Comparison of ENCODE assay signal across 23 mouse cellular contexts in the genomic region with DNA sequence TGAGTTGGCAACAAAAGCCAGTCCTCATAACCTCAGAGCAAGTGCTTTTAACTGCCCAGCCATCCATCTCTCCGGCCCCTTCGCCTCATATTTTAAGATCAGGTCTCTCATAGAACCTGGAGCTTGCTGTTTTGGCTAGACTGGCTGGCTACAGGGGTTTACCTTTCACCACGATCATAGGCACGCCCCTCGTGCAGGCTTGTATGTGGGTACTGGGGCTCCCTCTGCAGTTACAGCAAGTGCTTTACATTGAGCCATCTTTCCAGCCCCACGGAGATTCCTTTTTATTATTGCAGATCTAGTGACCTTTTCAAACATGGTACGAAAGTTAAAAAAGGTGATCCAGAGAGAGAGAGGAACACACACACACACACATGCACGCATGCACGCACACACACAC. TPM values are rescaled to one million over a fixed set of nuclear protein-coding genes. Genes with fewer than 3 reads are reported as not detected.
DNase-seq lines count a peak whose midpoint lies in the region; ATAC-seq and TF ChIP-seq lines count a peak whose summit lies in the region.
"Had no signal": no experiment of that assay in that cellular context is flagged by ENCODE, and none has a peak within 500 bp of the region (broad histone marks: within the 10 kb centered on the region; RNA-seq: fewer than 3 reads in every experiment).

No protein-coding gene starts in this region.

- ATAC-seq in forebrain, postnatal 0 days = no peak
- no peak for ATAC-seq in kidney, postnatal 0 days (replicated peaks; ENCODE audit: low FRiP score, low read depth)
- ATAC-seq in neural tube, embryonic 11.5 days (ENCODE audit: insufficient read depth, low FRiP score, low TSS enrichment) = no peak
- ATAC-seq in kidney, embryonic 15.5 days (replicated peaks; ENCODE audit: low FRiP score) = no peak
- ATAC-seq: forebrain, embryonic 13.5 days had no signal

- H3K4me2 ChIP-seq in forebrain, postnatal 0 days (ENCODE audit: low read depth) = no peak overlapping the region
- H3K4me2 ChIP-seq in kidney, postnatal 0 days (ENCODE audit: low read length) = no peak overlapping the region
- no peak overlapping the region for H3K4me2 ChIP-seq in neural tube, embryonic 11.5 days (ENCODE audit: low read depth)
- no peak overlapping the region for H3K4me2 ChIP-seq in kidney, embryonic 15.5 days
- H3K4me2 ChIP-seq: forebrain, embryonic 13.5 days; heart, embryonic 13.5 days; liver, embryonic 13.5 days; midbrain, embryonic 11.5 days had no signal

- no peak for DNase-seq in forebrain, postnatal 0 days
- no peak for DNase-seq in forebrain, embryonic 10.5 days (ENCODE audit: extremely low spot score, low spot score)
- no peak for DNase-seq in kidney, postnatal 0 days (ENCODE audit: low spot score)
- DNase-seq in kidney, adult 18-20 months = no peak
- peak; percentile 37 for DNase-seq in neural tube, embryonic 11.5 days (ENCODE audit: low spot score)
- no peak for DNase-seq in neural tube, embryonic 10.5 days (ENCODE audit: extremely low spot score, low spot score)
- DNase-seq: adrenal gland, postnatal 36 days; cerebellum, adult 8-10 months; heart, postnatal 4 days; kidney, adult 8-10 months; layer of hippocampus, postnatal 36 days; liver, embryonic 13.5 days; lung, postnatal 36 days; retina, postnatal 1 day; thymus, postnatal 36 days had no signal

- H3K4me3 ChIP-seq in forebrain, postnatal 0 days (ENCODE audit: low read depth, low read length) = no peak overlapping the region
- no peak overlapping the region for H3K4me3 ChIP-seq in forebrain, embryonic 10.5 days
- no peak overlapping the region for H3K4me3 ChIP-seq in kidney, postnatal 0 days (replicated peaks; ENCODE audit: low read depth, low read length)
- no peak overlapping the region for H3K4me3 ChIP-seq in neural tube, embryonic 11.5 days (ENCODE audit: low read depth, low read length)
- H3K4me3 ChIP-seq in kidney, embryonic 15.5 days (replicated peaks) = no peak overlapping the region
- H3K4me3 ChIP-seq: forebrain, embryonic 13.5 days; heart, embryonic 13.5 days; liver, embryonic 13.5 days had no signal

- no peaks in the 10 kb centered on the region for H3K4me1 ChIP-seq in forebrain, postnatal 0 days (ENCODE audit: insufficient read depth)
- peaks cover 31% of the 10 kb centered on the region for H3K4me1 ChIP-seq in forebrain, embryonic 10.5 days
- no peaks in the 10 kb centered on the region for H3K4me1 ChIP-seq in kidney, postnatal 0 days (replicated peaks; ENCODE audit: insufficient read depth, low read length)
- H3K4me1 ChIP-seq in neural tube, embryonic 11.5 days (ENCODE audit: control insufficient read depth, insufficient read depth, low read length) = no peaks in the 10 kb centered on the region
- H3K4me1 ChIP-seq in kidney, embryonic 15.5 days = peaks cover 18% of the 10 kb centered on the region
- H3K4me1 ChIP-seq: forebrain, embryonic 13.5 days had no signal

- H3K27ac ChIP-seq in forebrain, postnatal 0 days (ENCODE audit: low read depth, low read length) = no peak overlapping the region
- H3K27ac ChIP-seq in forebrain, embryonic 10.5 days = no peak overlapping the region
- H3K27ac ChIP-seq in kidney, postnatal 0 days = no peak overlapping the region
- H3K27ac ChIP-seq in neural tube, embryonic 11.5 days (ENCODE audit: low read depth, low read length) = no peak overlapping the region
- H3K27ac ChIP-seq in kidney, embryonic 15.5 days = no peak overlapping the region
- H3K27ac ChIP-seq: forebrain, embryonic 13.5 days; heart, embryonic 13.5 days; liver, embryonic 13.5 days had no signal

- H3K9me3 ChIP-seq in forebrain, postnatal 0 days (ENCODE audit: low read length) = no peaks in the 10 kb centered on the region
- H3K9me3 ChIP-seq in forebrain, embryonic 10.5 days = no peaks in the 10 kb centered on the region
- no peaks in the 10 kb centered on the region for H3K9me3 ChIP-seq in kidney, postnatal 0 days (replicated peaks; ENCODE audit: low read length)
- H3K9me3 ChIP-seq in neural tube, embryonic 11.5 days (ENCODE audit: control insufficient read depth, low read length) = no peaks in the 10 kb centered on the region
- H3K9me3 ChIP-seq in kidney, embryonic 15.5 days (replicated peaks) = no peaks in the 10 kb centered on the region
- H3K9me3 ChIP-seq: forebrain, embryonic 13.5 days; heart, embryonic 13.5 days; liver, embryonic 13.5 days had no signal

- no peak overlapping the region for H3K9ac ChIP-seq in forebrain, postnatal 0 days
- H3K9ac ChIP-seq in kidney, postnatal 0 days (ENCODE audit: low read depth, low read length) = no peak overlapping the region
- no peak overlapping the region for H3K9ac ChIP-seq in neural tube, embryonic 11.5 days (ENCODE audit: low read length)
- H3K9ac ChIP-seq in kidney, embryonic 15.5 days = no peak overlapping the region
- H3K9ac ChIP-seq: forebrain, embryonic 13.5 days; heart, embryonic 13.5 days; liver, embryonic 13.5 days had no signal

- H3K27me3 ChIP-seq in forebrain, postnatal 0 days (ENCODE audit: insufficient read depth, low read length) = no peaks in the 10 kb centered on the region
- H3K27me3 ChIP-seq in forebrain, embryonic 10.5 days (ENCODE audit: poor library complexity, severe bottlenecking) = peaks cover 26% of the 10 kb centered on the region
- H3K27me3 ChIP-seq in kidney, postnatal 0 days (ENCODE audit: insufficient read depth, low read length) = no peaks in the 10 kb centered on the region
- H3K27me3 ChIP-seq in neural tube, embryonic 11.5 days (ENCODE audit: control insufficient read depth, insufficient read depth, low read length) = no peaks in the 10 kb centered on the region
- peaks cover 6% of the 10 kb centered on the region; the same call in 1 of the 2 replicates for H3K27me3 ChIP-seq in kidney, embryonic 15.5 days

- peak; percentile 13; the same call in 1 of the 2 replicates for TF ChIP-seq CTCF in forebrain, postnatal 0 days (IDR thresholded peaks at IDR 0.05; ENCODE audit: low read depth)
- peak; percentile 43; the same call in 1 of the 2 replicates for TF ChIP-seq CTCF in kidney, postnatal 0 days (IDR thresholded peaks at IDR 0.05; ENCODE audit: low read depth)

- 66% methylated on average over 9 of the region's 9 CpGs for WGBS in forebrain, postnatal 0 days
- 65% methylated on average over 9 of the region's 9 CpGs for WGBS in forebrain, embryonic 10.5 days
- WGBS in kidney, postnatal 0 days = 55% methylated on average over 9 of the region's 9 CpGs
- WGBS in neural tube, embryonic 11.5 days = 66% methylated on average over 9 of the region's 9 CpGs
- 59% methylated on average over 9 of the region's 9 CpGs for WGBS in kidney, embryonic 15.5 days

- H3K36me3 ChIP-seq in forebrain, postnatal 0 days (ENCODE audit: insufficient read depth) = no peaks in the 10 kb centered on the region
- H3K36me3 ChIP-seq in forebrain, embryonic 10.5 days (replicated peaks) = no peaks in the 10 kb centered on the region
- H3K36me3 ChIP-seq in kidney, postnatal 0 days (ENCODE audit: insufficient read depth, low read length) = no peaks in the 10 kb centered on the region
- no peaks in the 10 kb centered on the region for H3K36me3 ChIP-seq in neural tube, embryonic 11.5 days (ENCODE audit: control insufficient read depth, insufficient read depth, low read length)
- no peaks in the 10 kb centered on the region for H3K36me3 ChIP-seq in kidney, embryonic 15.5 days
- H3K36me3 ChIP-seq: heart, embryonic 13.5 days; liver, embryonic 13.5 days had no signal

RNA-seq across cellular contexts. Expression of a gene that starts 13.4 kb away (rescaled TPM):
- total RNA-seq in forebrain, postnatal 0 days (2014; rRNA removed) = 0.15 TPM in 1 of 2 replicates, not detected in the other
- polyA plus RNA-seq in forebrain, postnatal 0 days (2015; fragmentation: Nextera tagmentation; extraction: Ambion mirVana) = not detected in 2 replicates
- not detected in 2 replicates for polyA plus RNA-seq in forebrain, embryonic 10.5 days (2016; fragmentation: Nextera tagmentation; extraction: Ambion mirVana)
- 0.13 TPM in 1 of 2 replicates, not detected in the other for polyA plus RNA-seq in kidney, postnatal 0 days (2015; fragmentation: Nextera tagmentation; extraction: Ambion mirVana)
- not detected in 2 replicates for polyA plus RNA-seq in neural tube, embryonic 11.5 days (2014; fragmentation: Nextera tagmentation; extraction: Ambion mirVana)
- not detected in 2 replicates for polyA plus RNA-seq in kidney, embryonic 15.5 days (2015; fragmentation: Nextera tagmentation; extraction: Ambion mirVana)
- total RNA-seq: adrenal gland, postnatal 36 days; common myeloid progenitor, adult 5-6 weeks; gastrocnemius, postnatal 4 days; layer of hippocampus, postnatal 36 days had no signal
- polyA plus RNA-seq: forebrain, embryonic 13.5 days; heart, embryonic 13.5 days; large intestine, adult 2 months; limb, embryonic 11.5 days; liver, embryonic 13.5 days; midbrain, embryonic 11.5 days had no signal

RNA-seq across cellular contexts. Expression of a gene that starts 24.7 kb away (rescaled TPM):
- total RNA-seq in forebrain, postnatal 0 days (2014; rRNA removed) = not detected in 2 replicates
- polyA plus RNA-seq in forebrain, postnatal 0 days (2015; fragmentation: Nextera tagmentation; extraction: Ambion mirVana) = not detected in 2 replicates
- 0.12 and 0.41 TPM in 2 replicates for polyA plus RNA-seq in forebrain, embryonic 10.5 days (2016; fragmentation: Nextera tagmentation; extraction: Ambion mirVana)
- 12.2 and 13.1 TPM in 2 replicates for polyA plus RNA-seq in kidney, postnatal 0 days (2015; fragmentation: Nextera tagmentation; extraction: Ambion mirVana)
- 0.15 and 0.54 TPM in 2 replicates for polyA plus RNA-seq in neural tube, embryonic 11.5 days (2014; fragmentation: Nextera tagmentation; extraction: Ambion mirVana)
- polyA plus RNA-seq in kidney, embryonic 15.5 days (2015; fragmentation: Nextera tagmentation; extraction: Ambion mirVana) = 1.8 and 2.0 TPM in 2 replicates
- total RNA-seq: adrenal gland, postnatal 36 days; common myeloid progenitor, adult 5-6 weeks; gastrocnemius, postnatal 4 days; layer of hippocampus, postnatal 36 days had no signal
- polyA plus RNA-seq: forebrain, embryonic 13.5 days; large intestine, adult 2 months had no signal

RNA-seq across cellular contexts. Expression of a gene that starts 33.5 kb away (rescaled TPM):
- total RNA-seq in forebrain, postnatal 0 days (2014; rRNA removed) = 24.7 and 27.5 TPM in 2 replicates
- 54.3 and 61.7 TPM in 2 replicates for polyA plus RNA-seq in forebrain, postnatal 0 days (2015; fragmentation: Nextera tagmentation; extraction: Ambion mirVana)
- polyA plus RNA-seq in forebrain, embryonic 10.5 days (2016; fragmentation: Nextera tagmentation; extraction: Ambion mirVana) = 120 and 125 TPM in 2 replicates
- polyA plus RNA-seq in kidney, postnatal 0 days (2015; fragmentation: Nextera tagmentation; extraction: Ambion mirVana) = 133 and 145 TPM in 2 replicates
- 107 and 110 TPM in 2 replicates for polyA plus RNA-seq in neural tube, embryonic 11.5 days (2014; fragmentation: Nextera tagmentation; extraction: Ambion mirVana)
- polyA plus RNA-seq in kidney, embryonic 15.5 days (2015; fragmentation: Nextera tagmentation; extraction: Ambion mirVana) = 126 and 141 TPM in 2 replicates

RNA-seq across cellular contexts. Expression of a gene that starts 42.4 kb away (rescaled TPM):
- 1.5 and 3.9 TPM in 2 replicates for total RNA-seq in forebrain, postnatal 0 days (2014; rRNA removed)
- polyA plus RNA-seq in forebrain, postnatal 0 days (2015; fragmentation: Nextera tagmentation; extraction: Ambion mirVana) = 7.6 and 10.2 TPM in 2 replicates
- 0.16 and 0.18 TPM in 2 replicates for polyA plus RNA-seq in forebrain, embryonic 10.5 days (2016; fragmentation: Nextera tagmentation; extraction: Ambion mirVana)
- polyA plus RNA-seq in kidney, postnatal 0 days (2015; fragmentation: Nextera tagmentation; extraction: Ambion mirVana) = 0.11 and 0.13 TPM in 2 replicates
- 0.13 and 0.24 TPM in 2 replicates for polyA plus RNA-seq in neural tube, embryonic 11.5 days (2014; fragmentation: Nextera tagmentation; extraction: Ambion mirVana)
- polyA plus RNA-seq in kidney, embryonic 15.5 days (2015; fragmentation: Nextera tagmentation; extraction: Ambion mirVana) = 0.10 and 0.27 TPM in 2 replicates
- total RNA-seq: common myeloid progenitor, adult 5-6 weeks; gastrocnemius, postnatal 4 days had no signal
- polyA plus RNA-seq: large intestine, adult 2 months had no signal
